Mouse (Mus musculus) liver, embryonic 15.5 days (tissue): ENCODE measurements around the gene Macf1. TPM values are rescaled to one million over a fixed set of nuclear protein-coding genes. Genes with fewer than 3 reads are reported as not detected.

ENCODE experiments used
- ATAC-seq: fragments of 200-750 bp; cut with Nextera tagmentation; 2 replicates; pipeline ENCODE4 v1.8.0; 2017; ENCODE audit warnings: moderate number of reproducible peaks, mild to moderate bottlenecking, moderate library complexity; ENCODE audit not compliant: insufficient read depth
- H3K27ac ChIP-seq: fragments of 300-500 bp; sonication (generic); replicated peaks from 2 replicates; pipeline ENCODE4 v1.5.1; 2015; ENCODE audit warnings: mild to moderate bottlenecking, inconsistent platforms
- H3K27me3 ChIP-seq: fragments of 300-500 bp; sonication (generic); 2 replicates; pipeline ENCODE4 v1.6.1; 2015; ENCODE audit warnings: mild to moderate bottlenecking, inconsistent platforms
- H3K36me3 ChIP-seq: fragments of 300-500 bp; sonication (generic); replicated peaks from 2 replicates; pipeline ENCODE4 v1.6.1; 2015; ENCODE audit warnings: moderate library complexity, mild to moderate bottlenecking, inconsistent platforms
- H3K4me1 ChIP-seq: fragments of 300-500 bp; sonication (generic); replicated peaks from 2 replicates; pipeline ENCODE4 v1.6.1; 2015; ENCODE audit warnings: inconsistent platforms
- H3K4me2 ChIP-seq: fragments of 300-500 bp; sonication (generic); 2 replicates; pipeline ENCODE4 v1.6.1; 2015; ENCODE audit warnings: moderate library complexity, mild to moderate bottlenecking, inconsistent platforms
- H3K4me3 ChIP-seq: fragments of 300-500 bp; sonication (generic); replicated peaks from 2 replicates; pipeline ENCODE4 v1.5.1; 2015; ENCODE audit warnings: mild to moderate bottlenecking, inconsistent platforms
- H3K9ac ChIP-seq: fragments of 300-500 bp; sonication (generic); 2 replicates; pipeline ENCODE4 v1.6.1; 2015; ENCODE audit warnings: moderate library complexity, mild to moderate bottlenecking, inconsistent platforms
- H3K9me3 ChIP-seq: fragments of 300-500 bp; sonication (generic); replicated peaks from 2 replicates; pipeline ENCODE4 v1.6.1; 2016; ENCODE audit warnings: inconsistent platforms
- WGBS: fragments of 180-500 bp; shearing (Covaris S2); methylation state at CpG from one replicate; pipeline ENCODE4 v1.1.7; 2015; ENCODE audit warnings: mixed read lengths; ENCODE audit not compliant: insufficient replicate concordance; 5-methylcytosine and 5-hydroxymethylcytosine counted together
- polyA plus RNA-seq: library from polyadenylated mRNA; unstranded; fragments of >200 nt; fragmentation: Nextera tagmentation; extraction: Ambion mirVana; gene quantifications from 2 replicates; pipeline ENCODE4 v1.2.1, GENCODE M21; 2015

Gene Macf1
- polyA plus RNA-seq, 1 experiment from 2014 or later = 8.4 TPM

DNA sequence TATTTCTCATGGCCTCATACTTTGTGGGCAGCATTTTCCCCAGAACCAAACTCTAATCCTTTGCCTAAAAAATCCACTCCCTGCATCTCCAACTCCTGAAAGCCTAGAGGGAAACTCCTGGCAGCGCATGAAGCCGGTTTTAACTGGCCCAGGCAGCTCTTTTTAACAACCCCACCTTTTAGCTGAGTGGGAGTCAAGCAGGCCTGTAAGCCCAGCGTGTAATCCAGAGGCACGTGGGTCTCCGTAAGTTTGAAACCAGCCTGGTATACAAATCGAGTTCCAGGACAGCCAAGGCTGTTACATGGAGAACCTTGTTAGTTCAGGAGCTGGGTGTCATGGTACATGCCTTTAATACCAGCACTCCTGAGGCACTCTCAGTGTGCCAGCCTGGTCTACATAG lies 14.5 kb downstream of the Macf1 start:
- Histone ChIP-seq H3K9ac (no peak overlapping the region), H3K4me2 (no peak overlapping the region), H3K4me3 (no peak overlapping the region), H3K36me3 (no peaks in the 10 kb centered on the region), H3K4me1 (peaks cover 27% of the 10 kb centered on the region), H3K27me3 (no peaks in the 10 kb centered on the region), H3K27ac (no peak overlapping the region), H3K9me3 (no peaks in the 10 kb centered on the region)
- ATAC-seq = no peak
- 60% methylated on average over 6 of the region's 6 CpGs for WGBS

DNA sequence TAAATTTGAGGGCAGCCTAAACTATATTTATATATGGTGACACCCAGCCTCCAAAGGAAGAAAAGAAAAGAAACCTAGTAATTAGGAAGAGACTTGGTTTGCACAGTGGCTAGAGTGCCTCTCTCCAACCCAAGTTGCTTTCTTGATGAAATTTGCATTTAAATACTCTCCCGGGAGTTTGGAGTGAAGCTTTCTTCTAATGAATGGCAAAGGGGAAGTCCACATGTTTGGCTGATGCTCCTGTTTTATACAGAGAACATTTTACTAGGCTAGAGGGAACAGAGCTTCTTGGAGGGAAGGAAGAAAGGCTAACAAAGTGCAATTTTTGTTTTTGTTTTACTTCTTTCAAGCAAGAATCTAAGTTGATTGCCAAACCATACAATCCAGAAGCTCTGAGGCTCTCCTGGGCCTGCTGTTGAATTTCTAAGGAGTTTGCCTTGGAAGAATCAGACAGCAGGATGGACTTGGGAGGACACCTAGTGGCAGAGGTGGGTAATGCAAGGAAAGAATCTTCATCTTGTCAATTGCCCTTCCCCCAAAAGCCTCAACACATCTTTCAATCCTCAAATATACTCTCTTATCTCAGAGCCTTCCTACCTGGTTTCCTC lies 16.8 kb downstream of the Macf1 start:
- H3K27ac ChIP-seq = peak overlapping the region; percentile 65
- no peak for ATAC-seq
- H3K4me1 ChIP-seq = peaks cover 42% of the 10 kb centered on the region
- no peaks in the 10 kb centered on the region for H3K36me3 ChIP-seq
- H3K4me2 ChIP-seq = no peak overlapping the region
- no peaks in the 10 kb centered on the region for H3K9me3 ChIP-seq
- no peak overlapping the region for H3K9ac ChIP-seq
- WGBS = 35% methylated on average over 1 of the region's 1 CpGs
- no peak overlapping the region for H3K4me3 ChIP-seq
- H3K27me3 ChIP-seq = 0 out of 2 replicates have a peak, but pooled peaks cover 4% of the 10 kb centered on the region

- Histone ChIP-seq H3K4me2 (peak overlapping the region; percentile 99), H3K27ac (peak overlapping the region; percentile 65), H3K9ac (0 out of 2 replicates have a peak overlapping the region, but pooled peaks have one; percentile 9), H3K9me3 (no peaks in the 10 kb centered on the region), H3K36me3 (no peaks in the 10 kb centered on the region), H3K27me3 (0 out of 2 replicates have a peak, but pooled peaks cover 4% of the 10 kb centered on the region), H3K4me3 (no peak overlapping the region), H3K4me1 (peaks cover 49% of the 10 kb centered on the region)
- 46% methylated on average over 1 of the region's 1 CpGs for WGBS
- ATAC-seq = no peak
Measured at GRCm38 (mm10) chr4:123666517-123666916, 17.6 kb downstream of the Macf1 start.

DNA sequence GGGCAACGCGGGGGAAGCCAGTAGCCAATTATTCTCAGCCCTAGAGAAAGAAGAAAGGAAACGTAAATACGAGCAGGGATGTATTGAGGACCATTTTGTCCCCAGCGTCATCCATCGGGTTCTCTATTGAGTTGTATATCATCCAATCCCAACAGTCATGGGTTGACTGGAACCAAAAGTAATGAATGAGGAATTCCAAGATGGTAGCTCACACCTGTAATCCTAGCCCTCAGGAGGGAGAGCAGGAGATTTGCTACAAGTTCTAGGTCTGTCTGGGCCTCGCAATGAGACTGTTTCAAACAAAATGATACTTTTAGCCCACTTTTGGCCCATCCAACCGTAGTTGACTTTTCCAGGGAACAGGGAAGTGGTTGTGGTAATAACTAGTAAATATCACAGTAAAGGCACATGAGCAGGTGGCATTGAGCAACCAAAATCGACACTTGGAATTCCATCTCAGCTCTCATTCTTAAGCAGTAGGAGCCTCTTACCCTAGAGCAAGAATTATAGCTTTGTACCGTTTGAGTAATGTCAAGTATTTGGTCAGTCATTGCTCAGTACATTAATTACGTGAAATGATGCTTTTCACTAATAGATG lies 18.4 kb downstream of the Macf1 start:
- Histone ChIP-seq H3K27me3 (0 out of 2 replicates have a peak, but pooled peaks cover 4% of the 10 kb centered on the region), H3K27ac (peak overlapping the region; percentile 99), H3K36me3 (no peaks in the 10 kb centered on the region), H3K9me3 (no peaks in the 10 kb centered on the region), H3K4me3 (peak overlapping the region; percentile 95), H3K4me1 (peaks cover 57% of the 10 kb centered on the region), H3K9ac (peak overlapping the region; percentile 95), H3K4me2 (peak overlapping the region; percentile 99)
- ATAC-seq = no peak
- WGBS = 48% methylated on average over 11 of the region's 11 CpGs

GRCm38 (mm10) chr4:123664951-123665661 lies 19.1 kb downstream of the Macf1 start:
- ATAC-seq = peak; percentile 30
- Histone ChIP-seq H3K4me1 (peaks cover 59% of the 10 kb centered on the region), H3K36me3 (no peaks in the 10 kb centered on the region), H3K9me3 (no peaks in the 10 kb centered on the region), H3K4me3 (peak overlapping the region; percentile 95), H3K9ac (peak overlapping the region; percentile 95), H3K4me2 (peak overlapping the region; percentile 99), H3K27ac (peak overlapping the region; percentile 99), H3K27me3 (0 out of 2 replicates have a peak, but pooled peaks cover 4% of the 10 kb centered on the region)
- WGBS = 1% methylated on average over 53 of the region's 58 CpGs

- Histone ChIP-seq H3K4me2 (peak overlapping the region; percentile 99), H3K4me1 (peaks cover 61% of the 10 kb centered on the region), H3K9ac (peak overlapping the region; percentile 95), H3K4me3 (peak overlapping the region; percentile 95), H3K9me3 (no peaks in the 10 kb centered on the region), H3K27ac (peak overlapping the region; percentile 99), H3K36me3 (no peaks in the 10 kb centered on the region), H3K27me3 (0 out of 2 replicates have a peak, but pooled peaks cover 4% of the 10 kb centered on the region)
- WGBS = under 1% methylated on average over 125 of the region's 125 CpGs
- peak; percentile 90 for ATAC-seq
Measured at GRCm38 (mm10) chr4:123664021-123664950, 19.9 kb downstream of the Macf1 start.

DNA sequence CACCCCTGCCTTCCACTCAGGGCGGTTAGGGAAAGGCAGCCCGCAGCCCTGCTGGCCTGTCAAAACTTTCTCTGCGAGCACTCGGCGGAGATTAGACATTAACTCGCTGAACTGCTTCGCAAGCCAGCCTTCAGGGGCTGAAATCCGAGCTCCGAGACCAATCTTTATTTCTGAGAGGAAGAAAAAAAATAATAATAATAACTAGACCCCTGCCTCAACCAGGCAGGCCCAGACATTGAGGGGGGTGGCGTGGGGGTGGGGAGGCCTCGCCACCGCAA lies 20.5 kb downstream of the Macf1 start:
- peak overlapping the region; percentile 99 for H3K4me2 ChIP-seq
- H3K9ac ChIP-seq = peak overlapping the region; percentile 95
- H3K27ac ChIP-seq = peak overlapping the region; percentile 99
- 0 out of 2 replicates have a peak, but pooled peaks cover 4% of the 10 kb centered on the region for H3K27me3 ChIP-seq
- H3K36me3 ChIP-seq = no peaks in the 10 kb centered on the region
- H3K4me3 ChIP-seq = peak overlapping the region; percentile 95
- no peak for ATAC-seq
- under 1% methylated on average over 10 of the region's 12 CpGs for WGBS
- peaks cover 67% of the 10 kb centered on the region for H3K4me1 ChIP-seq
- no peaks in the 10 kb centered on the region for H3K9me3 ChIP-seq

DNA sequence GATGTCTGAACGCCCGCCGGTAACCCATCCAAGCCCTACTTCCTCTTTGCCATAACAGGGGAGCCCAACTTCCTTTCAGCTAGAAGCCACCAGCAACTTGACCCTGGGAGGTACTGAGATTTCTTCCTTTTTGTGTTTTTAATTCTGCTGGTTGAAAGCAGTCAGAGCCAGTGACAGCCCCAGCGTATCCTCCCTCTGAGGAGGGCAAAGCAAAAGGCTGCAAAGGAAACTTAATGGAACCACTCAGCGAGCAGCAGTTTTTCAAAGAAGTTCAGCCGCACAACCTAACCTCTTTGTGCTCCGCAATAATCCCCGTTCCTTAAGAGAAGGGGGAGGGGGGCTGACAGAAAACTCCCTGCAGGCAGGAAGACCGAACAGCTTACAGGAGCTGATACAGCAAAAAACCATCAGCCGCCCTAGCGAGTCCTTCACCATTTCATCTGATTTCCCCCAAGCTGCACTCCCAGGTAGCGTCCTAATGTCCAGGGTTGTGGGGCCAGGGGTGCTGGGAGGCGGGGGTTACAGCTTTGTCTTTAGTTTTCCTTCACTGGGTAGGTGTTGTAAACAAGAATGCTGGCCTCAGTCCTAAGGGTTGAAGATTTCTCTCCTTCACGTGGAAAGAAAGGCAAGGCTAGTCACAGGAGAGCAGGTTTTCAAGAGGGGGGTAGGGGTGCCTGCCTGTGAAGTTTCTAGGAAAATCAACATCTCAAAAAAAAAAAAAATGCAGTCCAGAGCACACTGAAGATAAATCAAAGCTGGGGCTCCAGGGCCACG lies 21.1 kb downstream of the Macf1 start:
- ATAC-seq = no peak
- peak overlapping the region; percentile 95 for H3K4me3 ChIP-seq
- H3K4me2 ChIP-seq = peak overlapping the region; percentile 99
- H3K9me3 ChIP-seq = no peaks in the 10 kb centered on the region
- H3K27ac ChIP-seq = peak overlapping the region; percentile 99
- 0 out of 2 replicates have a peak, but pooled peaks cover 4% of the 10 kb centered on the region for H3K27me3 ChIP-seq
- H3K36me3 ChIP-seq = no peaks in the 10 kb centered on the region
- H3K4me1 ChIP-seq = peaks cover 68% of the 10 kb centered on the region
- WGBS = 3% methylated on average over 15 of the region's 15 CpGs
- H3K9ac ChIP-seq = peak overlapping the region; percentile 95

DNA sequence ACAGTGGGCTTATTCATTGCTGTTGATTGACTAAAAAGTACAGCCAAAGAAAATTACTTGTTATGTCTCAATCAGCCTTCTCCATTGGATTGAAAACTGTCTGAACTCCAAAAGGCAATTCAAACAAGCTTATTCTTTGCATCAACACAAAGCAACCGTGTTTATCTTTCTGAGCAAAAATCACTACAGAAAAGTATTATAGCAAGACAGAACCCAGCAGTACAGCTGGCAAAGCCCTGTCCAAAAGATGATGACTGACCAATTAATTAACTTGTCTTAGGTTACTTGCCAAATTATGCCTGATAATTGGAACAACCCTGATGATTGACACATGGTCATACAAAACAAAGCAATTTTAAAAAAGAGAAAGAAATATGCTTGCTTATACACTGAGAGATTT lies 26.0 kb downstream of the Macf1 start:
- no peak overlapping the region for H3K4me2 ChIP-seq
- H3K4me3 ChIP-seq = no peak overlapping the region
- ATAC-seq = no peak
- H3K27me3 ChIP-seq = 0 out of 2 replicates have a peak, but pooled peaks cover under 1% of the 10 kb centered on the region
- peaks cover 66% of the 10 kb centered on the region for H3K4me1 ChIP-seq
- H3K36me3 ChIP-seq = no peaks in the 10 kb centered on the region
- 71% methylated on average over 1 of the region's 1 CpGs for WGBS
- no peak overlapping the region for H3K27ac ChIP-seq
- no peaks in the 10 kb centered on the region for H3K9me3 ChIP-seq
- no peak overlapping the region for H3K9ac ChIP-seq

DNA sequence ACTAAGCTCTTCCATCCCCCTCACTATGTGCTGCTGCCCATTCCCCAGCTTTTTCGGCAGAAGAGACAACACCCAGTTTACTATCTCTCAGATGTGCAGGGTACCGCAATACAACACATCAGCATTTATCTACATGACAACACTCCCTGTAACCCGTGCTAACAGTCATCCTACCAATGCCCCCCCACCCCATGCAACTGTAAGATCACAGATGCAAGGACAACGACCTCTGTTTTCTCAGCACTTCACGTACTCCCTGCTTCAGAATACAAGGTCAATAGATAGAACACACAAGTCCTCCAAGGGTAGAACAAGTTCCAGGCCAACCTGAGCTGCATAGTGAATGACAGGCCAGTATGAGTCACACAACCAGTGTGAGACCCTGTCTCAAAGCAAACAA lies 28.9 kb downstream of the Macf1 start:
- peak; percentile 84 for ATAC-seq

More for the DNA sequence above, 28.9 kb downstream of the Macf1 start:
- Histone ChIP-seq H3K4me3 (no peak overlapping the region), H3K9ac (no peak overlapping the region), H3K27ac (peak overlapping the region; percentile 38), H3K9me3 (no peaks in the 10 kb centered on the region), H3K27me3 (no peaks in the 10 kb centered on the region), H3K4me1 (peaks cover 46% of the 10 kb centered on the region), H3K36me3 (no peaks in the 10 kb centered on the region), H3K4me2 (no peak overlapping the region)
- 15% methylated on average over 5 of the region's 5 CpGs for WGBS
